Mouse (Mus musculus) myocyte (in vitro differentiated cells): Measurements from ENCODE around the gene Myrip. TPM values are rescaled to one million over a fixed set of nuclear protein-coding genes. Genes with fewer than 3 reads are reported as not detected.
"Not testable (repeated sequence)": the region's sequence is repeated elsewhere in the genome, so short reads cannot be mapped to it uniquely, and the experiment has no call there.

Experiments used
- H3K27me3 ChIP-seq: one replicate; pipeline ENCODE4 v1.6.1; 2011; ENCODE audit not compliant: control insufficient read depth, insufficient read depth, insufficient read length
- H3K36me3 ChIP-seq: one replicate; pipeline ENCODE4 v1.6.1; 2011; ENCODE audit not compliant: control insufficient read depth, insufficient read depth
- H3K4me2 ChIP-seq: one replicate; pipeline ENCODE4 v1.6.1; 2011; ENCODE audit warnings: low read depth, control low read depth
- H3K4me3 ChIP-seq: one replicate; pipeline ENCODE4 v1.5.1; 2011; ENCODE audit warnings: mild to moderate bottlenecking, control low read depth, moderate library complexity
- H3K79me2 ChIP-seq: one replicate; pipeline ENCODE4 v1.6.1; 2011; ENCODE audit not compliant: control insufficient read depth, insufficient read depth
- H3ac ChIP-seq: one replicate; pipeline ENCODE4 v1.6.1; 2011; ENCODE audit not compliant: control insufficient read depth, insufficient read length
- CEBPB ChIP-seq: IDR thresholded peaks from 2 replicates; pipeline ENCODE4 v1.6.1; 2011; ENCODE audit warnings: mild to moderate bottlenecking, moderate library complexity; ENCODE audit not compliant: poor library complexity, insufficient read depth, severe bottlenecking
- E2F4 ChIP-seq: IDR thresholded peaks from one replicate; pipeline ENCODE4 v1.6.1; 2011; ENCODE audit warnings: mild to moderate bottlenecking, control low read depth, moderate library complexity; ENCODE audit not compliant: insufficient read depth
- MAX ChIP-seq: IDR thresholded peaks from one replicate; pipeline ENCODE4 v1.6.1; 2011; ENCODE audit warnings: low read depth, mild to moderate bottlenecking, control low read depth
- MYOD1 ChIP-seq, 3 experiments: IDR thresholded peaks; one replicate each; pipeline ENCODE4 v1.6.1; 2011; ENCODE audit warnings: control low read depth in 2 of 3, low read depth in 2 of 3, mild to moderate bottlenecking in 2 of 3, moderate library complexity in 1 of 3; ENCODE audit not compliant: insufficient read length in 2 of 3, control insufficient read depth in 1 of 3
- MYOG ChIP-seq, 3 experiments: IDR thresholded peaks; one replicate each; pipeline ENCODE4 v1.6.1; 2011; ENCODE audit warnings: control low read depth in 2 of 3, low read depth in 2 of 3, mild to moderate bottlenecking in 2 of 3; ENCODE audit not compliant: insufficient read length in 2 of 3, control insufficient read depth in 1 of 3, insufficient read depth in 1 of 3
- POLR2A ChIP-seq: IDR thresholded peaks from one replicate; pipeline ENCODE4 v1.6.1; 2011; ENCODE audit warnings: low read depth, mild to moderate bottlenecking, control low read depth, moderate library complexity; ENCODE audit not compliant: insufficient read length
- POLR2AphosphoS2 ChIP-seq: IDR thresholded peaks from one replicate; pipeline ENCODE4 v1.6.1; 2011; ENCODE audit warnings: low read depth, control low read depth; ENCODE audit not compliant: insufficient read length
- REST ChIP-seq: IDR thresholded peaks from one replicate; pipeline ENCODE4 v1.6.1; 2011; ENCODE audit warnings: mild to moderate bottlenecking, control low read depth, moderate library complexity; ENCODE audit not compliant: insufficient read depth, insufficient read length
- SRF ChIP-seq: IDR thresholded peaks from one replicate; pipeline ENCODE4 v1.6.1; 2011; ENCODE audit warnings: low read depth; ENCODE audit not compliant: control insufficient read depth, insufficient read length
- TCF12 ChIP-seq: IDR thresholded peaks from one replicate; pipeline ENCODE4 v1.6.1; 2011; ENCODE audit warnings: mild to moderate bottlenecking, control low read depth; ENCODE audit not compliant: poor library complexity, insufficient read depth, severe bottlenecking
- TCF3 ChIP-seq: IDR thresholded peaks from one replicate; pipeline ENCODE4 v1.6.1; 2011; ENCODE audit warnings: low read depth, control low read depth; ENCODE audit not compliant: insufficient read length
- USF1 ChIP-seq: IDR thresholded peaks from one replicate; pipeline ENCODE4 v1.6.1; 2011; ENCODE audit warnings: low read depth, mild to moderate bottlenecking, control low read depth, moderate library complexity
- polyA plus RNA-seq: library from polyadenylated mRNA; unstranded; fragments of >200 nt; fragmentation: generic; extraction: Trizol; gene quantifications from one replicate; pipeline ENCODE4 v1.2.1, GENCODE M21; 2012; ENCODE audit warnings: missing spikeins

Gene Myrip
- polyA plus RNA-seq, 1 experiment = 0.17 TPM

DNA sequence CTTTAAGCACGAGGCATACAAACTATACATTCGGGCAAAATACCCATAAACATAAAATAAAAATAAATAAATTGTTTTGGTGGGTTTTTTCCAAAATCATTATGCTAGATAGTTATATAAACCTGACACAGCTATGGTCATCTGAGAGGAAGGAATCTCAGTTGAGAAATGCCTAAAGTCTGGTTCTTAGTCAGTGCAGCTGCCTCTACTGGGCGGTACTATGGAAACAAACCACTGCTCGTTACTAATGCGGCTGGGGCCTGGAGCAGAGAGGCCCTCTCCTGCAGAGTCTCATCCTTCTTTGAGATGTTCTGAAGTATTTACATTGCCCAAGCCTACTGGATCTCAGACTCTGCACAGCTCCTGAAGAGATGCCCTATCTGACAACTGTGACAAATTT is 70.3 kb downstream of the Myrip start:
- Histone ChIP-seq H3K4me3 (no peak overlapping the region), H3K27me3 (no peaks in the 10 kb centered on the region), H3K36me3 (no peaks in the 10 kb centered on the region), H3K79me2 (no peaks in the 10 kb centered on the region), H3K4me2 (no peak overlapping the region), H3ac (no peak overlapping the region)
- TF ChIP-seq USF1 (no peak), SRF (no peak), MAX (no peak), TCF3 (no peak), REST (no peak), TCF12 (no peak), E2F4 (no peak), MYOD1 (IDR thresholded peaks at IDR 0.05; ENCODE audit: control insufficient read depth in 1 of 3, insufficient read length in 2 of 3, low read depth in 2 of 3) (no peak)

DNA sequence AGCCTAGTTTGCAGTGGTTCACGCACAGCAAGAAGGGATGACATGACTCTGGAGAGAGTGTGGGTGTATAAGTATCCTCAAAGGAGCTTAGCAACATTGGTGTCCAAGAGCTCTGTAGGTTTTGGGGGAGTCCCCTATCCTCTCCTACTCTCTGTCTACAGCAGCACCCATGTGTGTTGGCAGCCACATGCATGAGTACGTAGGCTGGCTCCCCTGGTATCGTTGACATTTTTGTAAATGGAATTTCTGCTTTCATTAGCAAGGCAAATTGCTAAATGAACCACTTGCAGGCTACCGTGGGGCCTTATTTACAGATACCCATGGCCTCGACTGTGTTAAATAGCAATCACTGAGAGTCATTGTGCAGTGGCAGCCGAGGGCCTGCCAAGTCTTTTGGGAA is 71.0 kb downstream of the Myrip start:
- H3ac ChIP-seq = no peak overlapping the region
- TF ChIP-seq MAX (no peak), MYOG (IDR thresholded peaks at IDR 0.05; ENCODE audit: control insufficient read depth in 1 of 3, insufficient read depth in 1 of 3, insufficient read length in 2 of 3, low read depth in 2 of 3) (no peak), SRF (no peak), CEBPB (no peak), REST (no peak), E2F4 (no peak)
- H3K4me3 ChIP-seq = no peak overlapping the region
- H3K4me2 ChIP-seq = no peak overlapping the region
- no peaks in the 10 kb centered on the region for H3K27me3 ChIP-seq
- no peaks in the 10 kb centered on the region for H3K79me2 ChIP-seq
- H3K36me3 ChIP-seq = no peaks in the 10 kb centered on the region

DNA sequence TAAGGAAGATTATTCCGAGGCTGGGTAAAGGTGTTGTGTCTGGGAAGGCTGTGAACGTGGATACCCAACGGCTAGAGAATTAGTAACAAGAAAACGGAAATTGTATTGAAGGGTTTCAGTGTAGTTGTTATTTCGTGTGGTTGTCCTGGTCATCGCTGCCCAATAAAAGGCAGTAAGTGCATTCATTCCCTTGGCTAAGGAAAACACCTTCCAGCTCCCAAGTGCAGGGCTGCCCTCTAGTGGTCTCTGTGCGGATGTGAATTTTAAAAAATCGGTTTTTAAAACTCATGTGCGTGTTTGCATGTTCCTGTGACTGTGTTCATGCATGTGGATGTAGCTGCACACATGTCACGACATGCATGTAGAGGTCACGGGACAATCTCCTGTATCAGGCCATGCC is 76.4 kb downstream of the Myrip start:
- Histone ChIP-seq H3K4me3 (no peak overlapping the region), H3K4me2 (no peak overlapping the region), H3ac (no peak overlapping the region), H3K79me2 (no peaks in the 10 kb centered on the region), H3K36me3 (no peaks in the 10 kb centered on the region), H3K27me3 (peaks cover 14% of the 10 kb centered on the region)
- no peak for TF ChIP-seq E2F4

DNA sequence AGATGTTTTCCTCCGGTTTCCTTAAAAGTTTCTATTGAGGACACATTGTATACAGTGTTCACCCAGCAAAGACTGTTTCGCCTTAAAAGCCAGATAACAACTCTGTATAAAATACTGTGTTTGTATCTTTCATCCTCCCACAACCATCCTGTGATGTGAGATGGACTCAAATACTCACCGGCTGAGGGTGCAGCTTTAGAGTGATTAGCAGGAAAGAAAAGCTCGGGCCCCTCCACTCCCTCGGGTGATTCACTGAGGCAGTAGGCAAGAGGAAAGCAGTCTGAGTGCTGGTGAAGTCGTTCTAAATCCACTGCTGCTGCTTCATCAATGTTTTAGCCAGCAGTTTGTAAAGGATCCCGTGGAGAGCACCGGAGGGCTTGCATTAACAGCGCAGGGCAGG is 93.9 kb downstream of the Myrip start:
- H3ac ChIP-seq = no peak overlapping the region
- no peak overlapping the region for H3K4me2 ChIP-seq
- TF ChIP-seq USF1 (no peak), TCF12 (no peak)
- H3K27me3 ChIP-seq = peaks cover 20% of the 10 kb centered on the region
- no peaks in the 10 kb centered on the region for H3K36me3 ChIP-seq
- H3K79me2 ChIP-seq = no peaks in the 10 kb centered on the region
- no peak overlapping the region for H3K4me3 ChIP-seq

DNA sequence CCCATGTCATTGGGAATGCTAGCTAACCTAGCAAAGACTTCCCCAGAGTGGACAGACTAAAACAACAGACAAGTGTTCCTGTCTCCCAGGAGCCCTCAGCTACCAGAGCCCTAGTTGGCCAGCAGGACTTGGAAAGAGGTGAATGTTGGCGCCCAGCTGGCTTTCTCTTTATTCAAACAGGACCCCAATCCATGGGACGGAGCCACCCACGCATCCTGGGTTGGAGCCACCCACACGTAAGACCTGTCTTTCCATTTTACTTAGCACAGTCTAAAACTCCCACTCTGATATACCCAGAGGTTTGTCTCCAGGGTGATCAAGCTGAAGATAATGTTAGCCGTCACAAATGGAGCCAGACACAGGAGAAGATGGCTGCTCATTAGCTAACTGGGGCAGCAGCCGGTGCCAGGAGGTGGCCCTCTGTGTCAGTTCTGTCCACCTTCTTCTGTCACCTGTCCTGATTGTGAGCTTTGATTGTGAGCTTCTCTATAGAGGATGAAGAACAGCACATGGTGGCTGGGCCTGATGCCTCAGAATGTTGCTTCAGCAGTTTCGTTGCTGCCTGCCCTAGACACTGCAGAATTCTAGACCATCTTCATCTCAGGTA is 95.4 kb downstream of the Myrip start:
- peaks cover 26% of the 10 kb centered on the region for H3K27me3 ChIP-seq
- H3K79me2 ChIP-seq = no peaks in the 10 kb centered on the region
- no peak overlapping the region for H3K4me2 ChIP-seq
- H3ac ChIP-seq = no peak overlapping the region
- H3K4me3 ChIP-seq = no peak overlapping the region
- no peaks in the 10 kb centered on the region for H3K36me3 ChIP-seq
- no peak for TF ChIP-seq MYOG (IDR thresholded peaks at IDR 0.05; ENCODE audit: control insufficient read depth in 1 of 3, insufficient read depth in 1 of 3, insufficient read length in 2 of 3, low read depth in 2 of 3)
- no peak for TF ChIP-seq MYOD1 (IDR thresholded peaks at IDR 0.05; ENCODE audit: control insufficient read depth in 1 of 3, insufficient read length in 2 of 3, low read depth in 2 of 3)
- TF ChIP-seq POLR2AphosphoS2 = no peak
- TF ChIP-seq E2F4 = no peak
- TF ChIP-seq SRF = no peak

DNA sequence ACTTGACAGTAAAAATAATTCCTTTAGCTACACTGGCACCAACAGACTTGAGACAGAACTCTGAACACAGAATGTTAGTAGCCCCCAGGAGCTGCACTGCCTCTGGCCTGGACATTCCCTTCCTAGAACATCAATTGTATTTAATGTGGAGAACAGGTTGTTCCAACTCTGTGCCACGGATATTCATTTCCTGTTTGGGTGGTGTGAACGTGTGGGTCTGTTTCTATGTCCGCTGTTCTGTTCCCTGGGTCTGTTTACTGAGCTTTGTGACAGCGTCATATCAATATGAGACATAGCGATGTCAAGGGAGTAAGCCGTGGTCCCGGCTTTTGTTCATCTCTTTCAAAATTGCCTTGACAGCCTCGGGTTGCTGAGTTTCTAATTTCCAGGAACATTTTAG is 97.0 kb downstream of the Myrip start:
- no peak overlapping the region for H3K4me2 ChIP-seq
- peaks cover 19% of the 10 kb centered on the region for H3K27me3 ChIP-seq
- no peaks in the 10 kb centered on the region for H3K79me2 ChIP-seq
- TF ChIP-seq TCF3 (no peak), REST (no peak), SRF (no peak), TCF12 (no peak), E2F4 (no peak), MAX (no peak), POLR2A (no peak), USF1 (no peak), POLR2AphosphoS2 (no peak), MYOG (IDR thresholded peaks at IDR 0.05; ENCODE audit: control insufficient read depth in 1 of 3, insufficient read depth in 1 of 3, insufficient read length in 2 of 3, low read depth in 2 of 3) (no peak), MYOD1 (IDR thresholded peaks at IDR 0.05; ENCODE audit: control insufficient read depth in 1 of 3, insufficient read length in 2 of 3, low read depth in 2 of 3) (no peak), CEBPB (no peak)
- no peaks in the 10 kb centered on the region for H3K36me3 ChIP-seq
- H3ac ChIP-seq = no peak overlapping the region
- H3K4me3 ChIP-seq = no peak overlapping the region

DNA sequence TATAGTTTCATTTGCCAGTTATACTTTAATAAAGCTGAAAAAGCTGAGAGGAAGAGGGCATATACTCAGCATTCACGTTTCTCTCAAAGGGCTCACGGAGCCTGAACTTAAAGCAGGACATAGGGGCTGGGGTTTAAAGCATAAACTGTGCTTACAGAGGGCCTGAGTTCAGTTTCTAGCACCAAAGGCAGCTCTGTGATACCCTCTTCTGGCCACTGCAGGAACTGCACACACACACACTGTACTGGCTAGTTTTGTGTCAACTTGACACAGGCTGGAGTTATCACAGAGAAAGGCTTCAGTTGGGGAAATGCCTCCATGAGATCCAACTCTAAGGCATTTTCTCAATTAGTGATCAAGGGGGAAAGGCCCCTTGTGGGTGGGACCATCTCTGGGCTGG is 98.2 kb downstream of the Myrip start:
- not testable (repeated sequence) for H3K36me3 ChIP-seq, H3K4me3 ChIP-seq, H3K4me2 ChIP-seq, H3ac ChIP-seq, H3K79me2 ChIP-seq
- H3K27me3 ChIP-seq = peaks cover 30% of the 10 kb centered on the region
